Mouse (Mus musculus) fibroblast of lung, adult 2 months (primary cell): ENCODE measurements at regions not wholly inside any gene's neighbourhood (a gene's known extent, or its start where the extent isn't known, plus 50 kb on each side); places are given as distances from the start of the nearest gene placed in this dataset.

Experiments
- DNase-seq: peaks from one replicate; pipeline ENCODE4 v3.0.0-alpha.2; 2011; ENCODE audit warnings: low read depth

GRCm38 (mm10) chr2:74187963-74188790 is 277.1 kb upstream of the Atp5g3 start:
- no peak for DNase-seq

GRCm38 (mm10) chr2:74178106-74178505 is 267.0 kb upstream of the Atp5g3 start:
- DNase-seq, result no peak

DNA sequence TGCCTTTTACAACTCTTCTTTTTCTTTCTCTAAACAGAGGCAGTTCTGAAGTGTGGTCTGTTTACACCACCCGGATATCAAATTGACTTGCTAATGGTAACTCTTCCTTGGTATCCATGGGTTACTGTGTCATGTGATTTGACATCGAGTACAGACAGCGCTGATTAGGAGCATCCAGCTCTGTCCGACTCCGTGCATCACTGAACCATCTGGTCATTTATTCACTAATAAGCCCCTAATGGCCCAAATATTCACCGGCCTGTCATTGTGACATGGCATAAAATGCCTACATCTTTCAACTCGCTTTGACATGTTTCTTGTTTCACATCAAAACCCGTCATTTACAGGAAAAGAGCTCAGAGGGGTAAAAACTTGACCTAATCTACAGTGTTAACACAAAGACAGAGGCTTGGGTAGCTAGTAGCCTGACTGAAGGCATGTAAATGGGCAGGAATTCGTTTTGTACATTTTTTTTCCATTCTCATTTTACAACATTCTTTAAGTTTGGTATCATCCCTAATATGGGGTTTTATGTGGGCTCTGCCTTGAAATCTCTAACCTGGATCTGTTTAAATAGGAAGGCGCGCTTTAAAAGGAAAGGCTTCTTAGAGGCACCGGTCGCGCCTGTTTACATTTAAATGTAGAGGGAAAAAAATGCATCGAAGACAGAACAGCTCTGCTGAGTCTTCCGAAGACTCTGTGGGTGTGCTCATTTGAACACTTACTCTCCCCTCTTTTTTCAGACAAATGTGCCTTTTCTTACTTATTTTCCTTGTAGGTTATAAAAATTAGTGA is 257.8 kb upstream of the Atp5g3 start:
- DNase-seq, result no peak

DNA sequence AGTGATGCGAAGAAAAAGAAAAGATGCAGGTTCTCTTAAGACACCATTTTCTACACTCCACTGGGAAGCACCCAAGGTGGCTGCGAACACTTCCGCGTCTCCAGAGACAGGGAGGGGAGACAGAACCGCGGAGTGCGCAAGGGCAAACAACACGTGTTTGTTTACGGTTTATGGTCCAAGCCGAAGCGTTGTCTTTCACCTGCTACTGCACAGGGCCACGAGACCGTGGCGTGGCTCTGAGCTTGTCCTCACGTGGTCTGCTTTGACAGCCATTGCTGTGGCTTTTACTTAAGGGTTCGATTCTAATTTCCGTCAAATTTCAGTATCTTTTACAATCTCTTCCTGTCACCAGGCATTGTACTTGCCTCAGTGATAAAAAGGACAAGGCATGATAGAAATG is 257.2 kb upstream of the Atp5g3 start:
- no peak for DNase-seq

DNA sequence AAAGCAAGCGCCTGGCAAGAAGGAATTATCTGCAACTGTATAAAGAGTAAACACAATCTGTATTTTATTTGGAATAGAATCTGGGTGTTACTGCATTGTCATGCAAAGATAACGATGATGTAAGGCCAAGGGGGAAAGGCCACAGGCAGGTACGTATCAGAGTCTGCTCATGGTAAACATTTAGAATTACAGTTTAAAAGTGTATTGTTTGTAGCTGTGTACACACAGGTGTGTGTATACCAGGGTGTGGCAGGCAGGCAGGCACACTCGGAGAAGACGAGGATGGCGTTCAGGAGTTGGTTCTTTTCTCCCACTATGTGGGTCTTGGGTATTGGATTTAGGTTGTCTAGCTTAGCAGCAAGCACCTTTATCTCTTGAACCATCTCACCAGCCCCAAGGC is 242.9 kb upstream of the Atp5g3 start:
- no peak for DNase-seq

DNA sequence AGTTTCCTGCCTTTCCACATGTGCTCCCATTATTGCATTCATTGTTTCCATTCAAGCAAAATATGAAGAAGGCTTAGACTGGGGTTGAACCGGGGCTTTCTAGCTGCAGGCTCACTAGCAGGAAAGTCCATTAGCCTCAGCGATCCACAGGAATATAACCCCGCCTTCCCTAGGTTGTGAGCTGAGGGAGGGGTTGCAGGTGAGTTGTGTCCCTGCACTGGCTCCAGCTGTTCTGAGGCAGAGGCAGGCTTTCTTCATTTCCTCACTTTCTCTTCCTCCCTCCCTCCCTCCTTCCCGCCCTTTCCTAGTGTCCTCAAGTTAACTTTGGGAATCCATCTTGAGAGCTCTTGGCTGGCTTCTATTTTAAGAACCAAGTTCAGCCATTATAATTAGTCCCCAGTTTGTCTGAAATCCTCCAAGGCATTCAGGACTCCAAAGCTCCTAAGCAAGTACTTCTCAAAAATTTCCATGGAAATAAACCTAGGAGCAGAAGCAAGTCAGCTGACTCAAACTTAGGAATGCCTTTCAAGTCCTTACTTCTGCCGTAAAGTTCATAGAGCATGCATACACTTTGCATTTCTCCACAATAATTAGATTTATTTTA is 242.2 kb upstream of the Atp5g3 start:
- no peak for DNase-seq

GRCm38 (mm10) chr2:74152534-74153246 is 241.6 kb upstream of the Atp5g3 start:
- DNase-seq, result no peak

- no peak for DNase-seq
These were observed 236.1 kb upstream of the Atp5g3 start for GRCm38 (mm10) chr2:74147193-74147592.

DNA sequence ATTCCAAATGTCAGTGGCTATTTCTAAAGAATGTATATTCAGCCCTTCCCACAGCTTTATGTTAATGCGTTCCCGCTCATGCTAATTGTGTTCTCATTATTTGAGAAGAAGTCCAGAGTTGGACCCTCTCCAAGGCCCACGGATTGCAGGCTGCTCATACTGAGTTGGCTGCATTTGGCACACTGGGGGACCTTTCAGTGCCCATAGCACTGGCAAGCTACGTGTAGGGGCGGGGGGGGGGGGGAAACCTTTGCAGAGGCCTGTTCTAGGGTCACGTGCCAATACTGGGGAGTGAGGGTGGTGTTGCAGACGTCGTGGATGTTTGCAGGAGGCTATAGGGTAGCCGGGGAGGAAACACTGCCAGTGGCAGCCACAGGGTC is 225.5 kb upstream of the Atp5g3 start:
- no peak for DNase-seq

DNA sequence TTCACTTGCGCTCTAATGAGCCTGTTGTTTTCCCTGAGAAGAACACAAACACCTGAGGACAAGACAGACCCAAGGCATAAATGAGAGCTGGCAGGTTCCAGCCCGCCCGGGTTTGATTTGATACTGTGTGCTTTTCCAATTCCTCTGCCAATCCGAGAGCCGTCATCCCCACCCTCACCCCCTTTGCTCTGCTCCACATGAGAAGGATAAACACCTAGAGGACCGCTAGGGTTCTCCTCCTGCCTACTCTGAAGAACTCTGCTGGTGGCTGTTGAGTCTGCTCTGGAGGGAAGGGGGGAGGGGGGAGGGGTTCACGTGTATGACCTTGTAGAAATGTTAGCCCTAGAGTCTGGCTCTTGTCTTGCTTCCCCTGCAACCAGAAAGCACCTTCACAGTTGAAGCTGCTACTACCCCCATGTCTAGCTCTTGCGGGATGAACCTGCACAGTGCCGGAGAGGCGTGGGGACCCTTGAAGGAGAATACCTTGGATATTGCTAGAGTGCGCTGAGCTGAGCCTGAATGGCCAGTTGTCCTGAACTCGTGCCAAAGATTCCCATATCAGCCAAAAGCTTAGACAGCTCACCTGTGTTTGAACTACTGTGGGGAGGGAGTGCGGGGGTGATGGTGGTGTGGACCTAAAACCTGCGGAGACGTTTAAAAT is 225.0 kb upstream of the Atp5g3 start:
- DNase-seq, result no peak

DNA sequence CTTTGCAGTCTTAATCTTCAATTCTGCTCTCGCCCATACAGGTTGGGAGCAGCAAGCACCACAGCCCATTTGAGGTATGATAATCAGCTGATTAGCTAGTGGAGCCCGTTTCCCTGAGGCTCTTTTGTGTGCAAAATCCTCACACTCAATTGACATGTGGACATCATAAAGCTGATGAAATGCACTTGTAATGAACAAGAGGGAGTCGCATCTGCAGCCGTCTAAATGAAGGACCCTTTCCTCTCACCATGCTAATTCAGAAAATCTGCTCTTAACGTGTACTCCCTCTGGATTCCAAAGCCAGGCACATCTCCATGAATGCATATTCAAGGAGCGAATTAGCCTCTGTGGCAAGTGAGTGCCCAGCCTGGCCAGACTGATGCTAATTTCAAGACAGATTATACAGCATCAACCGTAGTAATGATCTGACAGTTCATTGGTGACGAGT is 219.0 kb upstream of the Atp5g3 start:
- DNase-seq, result no peak

DNA sequence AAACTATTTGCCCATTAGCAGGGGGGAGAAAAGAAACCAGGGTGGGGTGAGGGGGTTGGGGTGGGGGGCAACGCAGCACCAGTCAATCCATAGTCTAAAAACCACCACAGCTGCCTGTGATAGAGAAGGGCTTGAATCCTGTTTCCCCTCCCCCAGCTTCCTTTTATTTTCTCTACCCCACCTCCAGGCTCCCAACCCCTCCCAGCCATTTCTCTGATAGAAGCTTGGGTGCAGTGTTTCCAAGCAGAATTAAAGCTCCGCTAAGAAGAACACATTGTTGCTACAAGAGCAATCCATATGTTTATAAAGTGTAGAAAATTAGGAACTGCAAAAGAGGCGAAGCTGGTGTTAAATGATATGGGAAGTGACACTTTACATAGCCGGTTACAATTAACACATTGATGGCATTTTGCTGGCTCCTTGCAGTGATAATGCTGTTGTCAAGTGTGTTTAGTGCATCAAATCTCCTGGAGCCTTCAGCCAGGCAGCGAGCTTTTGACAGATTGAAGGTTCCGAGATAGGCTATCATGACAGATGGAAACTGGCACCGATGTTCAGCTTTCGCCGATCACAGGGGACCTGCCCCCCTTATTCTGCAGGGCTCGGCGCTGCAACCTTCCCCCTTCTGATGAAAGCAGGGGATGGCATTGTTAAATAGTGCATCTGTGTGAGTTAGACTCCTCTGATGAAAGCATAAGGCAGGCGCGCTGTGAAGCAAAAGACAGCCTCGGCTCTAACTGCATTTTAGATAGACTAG is 217.8 kb upstream of the Atp5g3 start:
- DNase-seq, result no peak

DNA sequence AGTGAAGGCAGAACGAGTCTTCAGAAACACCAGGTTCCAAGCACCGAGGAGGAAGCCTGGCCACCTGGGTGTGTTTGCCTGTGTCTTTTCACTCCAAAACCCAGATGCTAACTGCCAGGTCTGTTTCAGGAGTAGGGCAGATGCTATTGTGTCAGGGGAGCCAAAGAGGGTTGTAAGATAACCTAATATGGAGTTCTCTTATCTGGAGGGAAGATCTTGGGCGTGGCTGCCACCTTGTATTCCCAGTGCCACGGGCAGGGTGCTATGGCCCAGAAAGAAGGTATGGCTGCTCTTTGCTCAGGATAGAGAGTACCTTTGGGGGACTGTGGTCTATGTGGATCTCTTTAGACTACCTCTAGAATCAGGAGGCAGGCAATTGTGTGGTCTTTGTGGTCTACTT is 216.0 kb upstream of the Atp5g3 start:
- no peak for DNase-seq

DNA sequence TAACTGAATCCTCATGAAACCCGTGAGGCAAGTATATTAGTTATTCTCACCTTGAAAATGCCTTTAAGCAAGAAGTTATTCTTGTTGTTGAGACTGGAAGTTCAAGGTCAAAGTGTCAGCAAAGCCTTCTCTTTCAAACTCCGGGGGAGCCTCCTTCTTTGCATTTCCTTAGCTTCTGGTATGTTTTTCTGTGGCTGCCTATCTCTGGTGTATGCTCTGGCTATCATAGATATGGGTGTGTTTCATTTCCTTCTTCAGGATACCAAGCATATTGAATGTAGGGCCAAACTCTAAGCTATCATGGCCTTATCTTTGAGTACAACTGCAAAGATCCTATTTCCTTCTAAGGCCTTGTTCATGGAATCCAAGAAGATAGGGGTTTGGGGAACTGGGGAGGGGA is 213.1 kb upstream of the Atp5g3 start:
- DNase-seq, result no peak

DNA sequence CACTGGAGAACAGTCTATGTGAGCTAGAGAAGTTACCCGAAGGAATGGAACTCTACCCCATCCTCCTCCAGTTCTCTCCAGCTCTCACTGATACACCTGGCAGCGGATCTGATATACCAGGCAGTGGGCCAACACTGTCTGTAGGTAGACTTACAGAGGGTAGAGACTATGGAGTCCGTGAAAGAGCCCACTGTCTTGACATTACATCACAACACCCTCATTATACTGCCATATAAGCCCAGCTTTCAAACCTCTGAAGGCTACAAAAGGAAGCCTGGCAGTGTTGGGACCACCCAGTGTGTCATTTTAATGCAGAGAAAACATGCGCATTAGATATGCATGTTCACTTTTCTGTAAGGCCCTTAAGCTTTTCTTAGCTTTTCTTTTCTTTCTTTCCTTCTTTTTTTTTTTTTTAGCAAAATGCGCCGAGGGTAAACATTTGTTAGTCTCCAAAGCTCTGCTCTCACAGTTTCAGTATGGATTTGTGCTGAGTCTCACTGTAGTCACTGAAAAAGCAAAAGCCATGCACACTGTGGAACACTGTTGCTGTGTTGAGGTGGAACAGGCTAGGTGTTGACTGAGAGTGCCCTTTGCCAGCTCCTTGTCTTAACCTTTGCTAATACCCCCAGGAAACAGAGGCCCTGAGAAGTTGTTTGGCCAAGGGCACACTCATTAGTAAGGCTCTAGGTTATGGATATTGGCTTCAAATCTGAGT is 212.4 kb upstream of the Atp5g3 start:
- no peak for DNase-seq

DNA sequence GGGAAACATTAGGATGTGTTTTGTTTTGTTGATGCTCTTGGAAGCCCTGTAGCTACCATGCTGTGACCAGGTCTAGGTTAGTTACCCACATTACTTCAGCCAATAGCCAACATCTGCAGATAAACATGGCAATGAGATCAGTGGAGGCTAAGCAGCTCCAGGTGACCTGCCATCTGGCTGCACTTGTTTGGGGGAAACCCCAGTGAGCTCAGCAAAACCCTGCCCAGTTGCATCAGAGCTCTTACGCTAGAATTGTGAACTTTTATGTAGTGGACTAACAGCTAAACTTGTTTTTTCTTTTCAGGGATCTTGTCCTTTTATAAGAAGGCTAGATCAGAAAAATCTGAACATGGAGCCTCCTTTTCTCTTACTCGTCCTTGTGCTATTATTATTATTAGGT is 211.8 kb upstream of the Atp5g3 start:
- no peak for DNase-seq

GRCm38 (mm10) chr2:74120051-74120450 is 208.9 kb upstream of the Atp5g3 start:
- no peak for DNase-seq

GRCm38 (mm10) chr2:74119167-74119937 is 208.2 kb upstream of the Atp5g3 start:
- no peak for DNase-seq

DNA sequence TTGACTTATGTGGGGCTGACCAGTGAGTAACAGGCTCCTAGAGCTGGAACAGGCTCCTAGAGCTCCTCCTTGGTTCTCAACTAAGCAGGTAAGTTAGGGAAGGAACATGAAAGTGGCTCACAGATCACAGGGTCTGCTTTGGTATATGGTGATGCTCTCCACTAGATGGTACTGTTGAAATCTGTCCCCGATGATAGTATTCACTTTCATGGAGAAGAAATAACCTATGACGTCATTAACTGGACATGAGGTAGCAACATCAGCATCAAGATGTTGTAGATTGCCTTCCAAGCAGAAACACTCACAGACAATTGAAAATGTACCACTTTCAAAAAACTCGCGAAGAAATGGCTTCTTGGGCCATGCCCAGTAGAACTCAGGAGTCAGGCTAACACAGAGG is 195.3 kb upstream of the Atp5g3 start:
- DNase-seq, result no peak
